Mouse (Mus musculus) left cerebral cortex, postnatal 14 days (tissue): ENCODE measurements around the gene Chd3. TPM values are rescaled to one million over a fixed set of nuclear protein-coding genes. Genes with fewer than 3 reads are reported as not detected.
"Not testable (repeated sequence)": the region's sequence is repeated elsewhere in the genome, so short reads cannot be mapped to it uniquely, and the experiment has no call there.

Experiments
- DNase-seq, 2 experiments: peaks; one replicate each; pipeline ENCODE4 v3.0.0; 2021 to 2022; ENCODE audit warnings: low spot score in 2 of 2, mixed read lengths in 1 of 2
- intact Hi-C: fragments of 180-260 bp; cut with DNase I; formaldehyde crosslinking; loops from one replicate; pipeline ENCODE4 v1.15.1; 2025
- total RNA-seq, 2 experiments: library from RNA; stranded (reverse); gene quantifications; 2 replicates each; pipeline ENCODE4 v1.2.3; 2021

The Chd3 gene
- total RNA-seq, 2 experiments from 2014 or later, result 531 to 563 TPM

DNA sequence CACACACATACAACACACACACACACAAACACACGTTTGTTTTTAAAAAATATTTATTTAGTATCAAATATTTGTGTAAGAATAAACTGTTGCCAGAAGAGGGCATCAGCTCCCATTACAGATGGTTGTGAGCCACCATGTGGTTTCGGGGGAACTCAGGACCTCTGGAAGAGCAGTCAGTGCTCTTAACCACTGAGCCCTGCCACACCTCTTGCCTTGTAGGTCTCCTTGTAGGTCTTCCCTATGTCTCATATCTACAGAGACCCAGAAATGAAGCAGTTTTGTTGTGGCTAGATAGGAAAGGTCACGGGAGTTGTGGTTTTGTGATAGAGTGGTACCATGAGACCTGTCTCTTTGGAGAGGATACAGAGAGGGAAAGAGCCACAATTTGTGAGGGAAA lies 35.3 kb downstream of the Chd3 start:
- no peak for DNase-seq
- intact Hi-C loops, result no loop called here

DNA sequence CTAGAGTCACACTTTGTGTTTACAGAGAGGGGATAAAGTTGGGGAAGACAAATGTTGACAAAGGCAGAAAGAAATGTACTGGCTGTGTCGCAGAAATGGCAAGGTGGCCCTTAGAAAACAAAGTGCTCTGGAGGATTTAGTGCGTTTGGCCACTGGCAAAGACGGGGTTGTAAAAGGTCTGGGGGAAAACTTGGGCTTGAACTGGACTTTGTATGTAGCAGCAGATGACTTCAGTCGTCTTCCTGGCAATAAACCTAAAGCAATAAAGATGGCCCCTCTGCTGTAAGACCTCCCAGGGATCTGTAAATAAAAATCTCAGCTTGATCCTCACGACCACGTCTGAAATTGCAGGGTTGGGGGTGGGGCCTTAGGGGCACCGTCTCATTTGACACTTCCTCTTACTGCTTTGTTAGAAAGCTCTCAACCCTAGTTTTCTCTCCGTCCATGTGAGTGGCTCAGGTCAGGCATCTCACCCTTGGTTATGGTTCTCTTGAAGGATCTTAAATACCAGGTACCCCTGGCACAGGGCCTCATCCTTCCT lies 36.4 kb downstream of the Chd3 start:
- DNase-seq, result no peak

DNA sequence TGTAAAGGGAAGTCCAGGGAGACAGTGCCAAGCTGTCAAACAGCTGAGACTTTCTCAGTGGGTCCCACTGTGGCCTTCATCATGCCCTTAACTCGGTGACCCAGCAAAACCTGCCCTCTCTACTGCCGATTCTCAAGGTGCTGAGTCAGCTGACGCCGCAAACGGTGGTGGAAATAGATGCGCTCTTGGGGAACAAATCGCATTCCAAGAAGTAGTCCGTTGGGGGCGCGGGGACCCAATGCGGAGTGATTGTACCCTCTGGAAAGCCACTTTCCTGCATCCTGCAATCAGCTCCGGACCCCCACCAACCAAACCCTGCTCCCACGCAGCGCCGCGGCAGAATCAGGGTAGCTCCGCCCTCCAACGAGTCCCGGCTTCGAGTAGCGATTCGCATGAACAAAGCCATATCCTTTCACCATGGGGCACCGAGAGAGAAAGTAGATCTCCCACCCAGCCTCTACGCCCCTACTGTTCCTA lies 37.2 kb downstream of the Chd3 start:
- intact Hi-C loops, result no loop called here
- peak; percentile 83 to 89 for DNase-seq

More for the DNA sequence above, 36.4 kb downstream of the Chd3 start:
- intact Hi-C loops, result no loop called here

DNA sequence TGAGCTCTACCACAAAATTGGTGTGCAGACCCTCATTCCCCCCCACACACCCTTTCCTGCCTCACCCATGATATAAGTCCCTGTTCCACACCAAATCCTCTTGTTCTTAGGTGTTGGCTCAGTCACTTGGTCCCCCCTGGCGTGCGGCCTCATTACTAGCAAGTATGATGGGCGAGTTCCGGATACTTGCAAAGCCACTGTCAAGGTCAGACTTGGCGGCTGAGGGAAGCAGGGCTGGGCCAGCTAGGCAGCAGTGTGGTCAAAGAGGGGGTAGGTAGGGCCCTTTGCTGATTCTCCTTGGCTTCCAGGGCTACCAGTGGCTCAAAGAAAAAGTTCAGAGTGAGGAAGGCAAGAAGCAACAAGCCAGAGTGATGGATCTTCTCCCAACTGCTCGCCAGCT lies 38.1 kb downstream of the Chd3 start:
- intact Hi-C loops, result no loop called here
- no peak for DNase-seq

DNA sequence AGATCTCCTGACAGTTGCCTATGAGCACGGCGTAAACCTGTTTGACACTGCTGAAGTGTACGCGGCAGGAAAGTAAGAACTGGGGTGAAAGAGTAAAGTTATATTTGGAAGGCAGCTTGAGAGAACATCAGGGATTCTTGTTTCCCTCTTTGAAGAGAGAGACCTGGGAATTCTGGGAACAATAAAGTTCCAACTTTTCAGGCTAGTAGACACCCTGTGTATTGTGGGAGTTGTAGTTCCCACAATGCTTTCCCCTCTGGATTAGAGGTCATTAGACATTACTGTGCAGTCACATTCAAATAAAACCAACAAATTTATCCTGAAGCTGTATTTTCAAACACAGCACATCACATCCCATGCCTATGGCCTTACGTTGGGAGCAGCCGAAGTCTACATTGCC lies 40.7 kb downstream of the Chd3 start:
- intact Hi-C loops, result loop anchor here (5.0 kb wide), 1 partner anchor 39 kb away; the partner anchor contains the start of gene Chd3
- DNase-seq, result no peak

DNA sequence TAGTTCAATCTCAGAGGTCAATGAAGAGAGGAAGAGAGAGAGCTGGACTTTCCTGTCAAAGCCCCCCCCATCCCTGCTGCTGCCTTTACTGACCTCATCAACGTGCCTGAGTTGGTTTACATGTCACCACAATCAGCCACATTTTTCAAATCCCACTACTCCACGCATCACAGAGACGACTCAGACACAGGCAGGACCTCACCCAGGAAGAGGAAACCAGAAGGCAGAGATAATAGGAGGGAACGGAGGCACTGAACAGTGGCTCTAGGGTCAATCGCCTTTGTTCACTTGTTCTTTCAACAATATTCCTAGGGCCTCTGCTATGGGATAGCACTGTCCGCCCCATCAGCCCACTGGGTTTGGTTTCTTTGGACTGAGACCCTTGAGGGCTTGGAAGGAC lies 41.6 kb downstream of the Chd3 start:
- intact Hi-C loops, result loop anchor here (5.0 kb wide), 1 partner anchor 40 kb away; the partner anchor contains the start of gene Chd3
- no peak for DNase-seq

DNA sequence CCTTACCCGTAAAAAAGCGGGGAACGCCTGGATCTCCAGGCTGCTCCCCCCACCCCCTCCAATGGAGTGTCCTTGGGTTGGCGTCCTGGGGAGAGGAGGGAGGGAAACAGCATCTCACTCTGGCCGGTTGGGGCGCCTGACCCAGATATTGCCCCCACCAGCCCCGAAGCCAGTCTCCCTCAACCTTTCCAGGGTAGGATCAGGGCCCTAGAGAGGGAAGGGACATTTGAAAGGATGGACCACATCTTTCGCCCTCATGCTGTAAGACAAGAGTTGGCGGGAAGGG lies 42.1 kb downstream of the Chd3 start:
- DNase-seq, result no peak

DNA sequence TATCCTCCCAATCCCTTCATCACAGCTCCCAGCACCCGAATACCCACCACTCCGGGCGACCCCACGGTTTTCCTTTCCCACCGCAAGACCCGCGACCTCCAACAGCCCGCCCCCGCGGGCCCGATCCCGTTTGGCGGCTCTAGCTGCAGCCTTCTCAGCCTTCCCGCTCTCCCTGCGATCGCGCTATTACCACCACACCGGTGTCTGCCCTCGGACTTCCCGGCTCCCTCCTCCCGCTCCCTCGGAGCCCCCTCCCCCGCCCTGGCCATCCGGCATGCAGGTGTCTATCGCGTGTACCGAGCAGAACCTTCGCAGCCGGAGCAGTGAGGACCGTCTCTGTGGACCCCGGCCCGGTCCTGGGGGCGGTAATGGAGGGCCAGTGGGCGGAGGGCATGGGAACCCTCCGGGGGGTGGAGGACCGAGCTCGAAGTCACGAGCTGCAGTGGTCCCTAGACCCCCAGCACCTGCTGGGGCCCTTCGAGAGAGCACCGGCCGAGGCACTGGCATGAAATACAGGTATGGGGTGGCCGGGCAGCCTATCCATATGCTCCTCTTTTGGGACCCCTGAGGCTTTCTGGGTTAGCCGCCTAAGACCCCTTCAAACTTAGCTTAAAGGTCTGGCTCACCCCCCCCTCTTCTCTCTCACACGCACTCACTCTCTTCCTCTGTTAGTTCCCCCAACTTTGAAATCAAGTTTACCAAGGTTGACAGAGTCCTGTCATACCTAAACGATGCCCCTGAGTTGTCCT lies 42.6 kb downstream of the Chd3 start:
- DNase-seq, result peak in 1 of 2 experiments; percentile 30
- intact Hi-C loops, result loop anchor here (5.0 kb wide), 1 partner anchor 41 kb away; the partner anchor contains the start of gene Chd3

More for the DNA sequence above, 42.1 kb downstream of the Chd3 start:
- intact Hi-C loops, result loop anchor here (5.0 kb wide), 1 partner anchor 40 kb away; the partner anchor contains the start of gene Chd3

DNA sequence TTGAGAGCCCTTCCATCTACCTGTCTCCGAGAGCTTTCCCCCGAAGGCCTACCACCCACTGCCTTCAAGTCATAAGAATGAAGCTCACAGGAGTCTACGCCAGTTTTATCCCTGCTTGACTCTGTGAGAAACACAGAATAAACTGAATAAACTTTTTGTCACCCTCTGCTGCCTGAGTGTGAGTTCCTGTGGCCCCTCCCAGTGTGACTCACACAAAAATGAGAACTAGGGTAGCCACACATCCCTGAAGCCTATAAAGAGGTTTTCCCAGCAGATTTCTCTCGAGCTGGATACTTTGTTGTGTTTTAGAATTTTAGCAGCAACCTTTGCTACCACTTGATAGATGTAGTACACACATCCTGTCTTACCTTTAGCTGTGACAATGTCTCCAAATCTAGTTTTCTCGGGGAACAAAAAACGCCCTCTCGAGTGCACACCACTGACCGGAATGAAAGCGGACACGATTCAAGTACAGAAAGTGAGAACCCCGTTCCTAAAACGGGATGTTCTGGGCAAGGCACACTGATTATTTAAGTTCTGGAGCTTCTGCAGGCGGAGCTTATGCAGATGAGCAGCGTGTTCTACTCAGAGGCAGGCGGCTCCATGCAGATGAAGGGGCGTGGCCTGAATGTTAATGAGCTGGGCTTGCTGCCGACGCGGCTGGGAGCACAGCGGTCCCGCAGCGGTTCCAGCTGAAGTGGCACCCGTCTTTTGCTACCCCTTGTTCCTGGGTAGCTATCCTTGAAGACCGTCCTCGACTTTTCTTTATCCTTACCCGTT lies 43.4 kb downstream of the Chd3 start, which contains the start of gene Kcnab3:
Gene Kcnab3, plus strand, starts transcription at position 631 of the 780 bp plus-strand sequence.
- intact Hi-C loops, result loop anchor here (5.0 kb wide), 1 partner anchor 41 kb away; the partner anchor contains the start of gene Chd3
- peak; percentile 87 to 93 for DNase-seq

DNA sequence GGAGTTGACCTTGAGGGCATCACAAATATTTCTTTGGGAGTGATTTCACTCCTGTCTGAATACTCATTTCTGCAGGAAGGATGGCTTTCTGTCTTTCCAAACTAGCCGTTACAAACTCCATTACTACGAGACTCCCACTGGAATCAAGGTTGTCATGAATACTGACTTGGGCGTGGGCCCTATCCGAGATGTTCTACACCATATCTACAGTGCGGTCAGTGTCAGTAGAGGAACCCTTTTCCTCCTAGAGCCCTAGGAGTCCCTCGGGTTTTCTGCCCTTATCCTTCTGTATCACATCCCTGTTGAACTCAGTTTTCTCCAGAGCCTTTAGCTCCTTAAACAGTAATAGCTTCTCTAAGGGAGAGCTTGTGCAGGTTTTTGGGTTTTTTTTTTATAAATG lies 44.5 kb downstream of the Chd3 start:
- intact Hi-C loops, result loop anchor here (5.0 kb wide), 2 partner anchors 43 to 57 kb away; partner anchors contain the start of gene Chd3
- no peak for DNase-seq

DNA sequence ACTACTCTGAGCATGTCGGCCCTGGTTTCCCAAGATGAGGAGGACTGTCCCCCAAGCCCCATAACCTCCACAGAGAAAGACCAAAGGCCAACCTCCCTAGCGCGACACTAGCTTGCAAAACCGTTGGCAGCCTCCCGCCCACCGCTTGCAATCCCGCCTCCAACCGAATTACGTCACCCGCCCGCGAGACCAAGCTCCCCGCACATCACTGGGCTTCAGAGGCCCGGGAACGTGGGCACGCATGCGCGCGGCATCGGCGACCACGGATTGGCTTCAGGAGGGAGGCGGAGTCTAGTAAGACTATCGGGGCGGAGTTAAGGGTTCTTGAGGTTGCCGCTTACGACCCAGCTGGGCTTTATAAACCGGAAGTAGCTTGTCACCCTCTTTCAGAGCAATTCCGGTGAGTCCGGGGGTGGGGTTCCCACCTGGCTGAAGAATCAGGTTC lies 45.5 kb downstream of the Chd3 start, which contains the start of the genes Cntrob and Trappc1:
Gene Cntrob, minus strand, starts transcription at position 109 of the 445 bp plus-strand sequence.
Gene Trappc1, plus strand, starts transcription at position 314 of the 445 bp plus-strand sequence.
- intact Hi-C loops, result loop anchor here (5.0 kb wide), 1 partner anchor 56 kb away; no protein-coding TSS in a partner anchor
- peak; percentile 99 for DNase-seq

DNA sequence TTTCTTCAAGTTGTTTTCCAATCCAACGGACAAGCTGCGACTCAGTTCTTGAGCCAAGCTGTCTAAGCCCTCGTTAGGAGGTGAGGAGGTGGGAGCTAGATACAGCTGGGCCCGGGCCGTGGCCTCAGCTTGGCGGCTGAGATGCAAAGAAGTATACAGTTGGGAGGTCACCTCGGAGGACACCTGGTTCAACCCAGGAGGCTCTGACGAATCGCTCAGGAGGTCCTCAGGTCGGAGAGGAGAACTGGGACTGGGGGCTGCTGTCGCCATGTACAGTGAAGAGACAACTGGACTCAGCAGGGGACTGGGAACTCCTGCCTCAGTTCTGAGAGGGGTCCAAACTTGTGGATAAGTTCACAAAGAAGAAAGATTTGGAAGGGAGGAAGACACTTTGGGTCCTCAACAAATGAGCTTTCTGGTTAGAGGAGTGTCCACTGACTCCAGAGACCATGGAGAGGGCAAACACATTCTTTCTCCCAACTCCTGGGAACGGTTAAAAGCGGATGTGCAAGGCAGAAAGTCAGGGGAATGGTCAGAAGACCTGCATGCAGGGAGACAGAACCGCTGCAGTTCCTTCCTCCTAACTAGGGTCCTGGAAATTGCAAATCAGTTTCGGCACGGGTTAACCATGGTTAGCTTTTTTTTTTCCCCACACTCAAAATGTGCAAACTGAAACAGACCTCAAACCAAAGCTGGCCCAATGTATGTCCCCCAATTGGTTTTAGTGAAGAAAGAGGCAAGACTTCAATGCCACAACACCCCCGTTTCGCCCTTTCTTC lies 46.3 kb downstream of the Chd3 start:
- DNase-seq, result no peak
- intact Hi-C loops, result loop anchor here (5.0 kb wide), 1 partner anchor 56 kb away; no protein-coding TSS in a partner anchor

DNA sequence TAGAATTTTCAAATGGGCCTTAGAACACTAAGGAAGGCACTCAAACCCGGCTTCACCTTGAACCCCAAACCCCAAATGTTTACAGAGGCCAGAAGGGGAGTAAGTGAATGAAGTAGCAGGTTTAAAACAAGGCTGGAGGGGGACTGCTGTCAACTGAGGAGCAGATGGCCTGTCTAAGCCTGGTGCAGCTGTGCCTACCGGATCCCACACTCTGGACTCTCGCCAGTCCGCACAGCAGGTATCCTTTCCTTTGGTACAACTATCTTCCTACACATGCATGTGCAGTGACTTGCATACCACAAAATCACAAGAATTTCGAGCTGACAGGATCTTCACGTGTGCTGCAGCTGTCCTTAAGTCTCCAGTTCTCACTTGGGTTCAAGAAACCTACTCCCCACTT lies 47.2 kb downstream of the Chd3 start:
- intact Hi-C loops, result loop anchor here (5.0 kb wide), 1 partner anchor 55 kb away; no protein-coding TSS in a partner anchor
- DNase-seq, result peak in 1 of 2 experiments; percentile 62

DNA sequence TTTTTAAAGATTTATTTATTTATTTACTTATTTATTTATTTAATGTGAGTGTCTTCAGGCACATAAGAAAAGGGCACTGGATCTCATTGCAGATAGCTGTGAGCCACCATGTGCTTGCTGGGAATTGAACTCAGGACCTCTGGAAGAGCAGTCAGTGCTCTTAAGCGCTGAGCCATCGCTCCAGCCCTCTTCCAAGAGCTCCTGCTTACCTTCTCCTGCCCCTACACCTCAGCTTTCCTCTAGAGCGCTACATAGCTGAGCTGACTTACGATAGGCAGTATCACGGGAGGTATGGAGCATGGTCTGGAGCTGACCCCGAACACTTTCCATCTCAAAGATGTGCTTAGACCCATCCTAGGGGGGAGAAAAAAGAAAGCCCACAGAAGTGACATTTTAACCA lies 47.6 kb downstream of the Chd3 start:
- DNase-seq, result no peak
- intact Hi-C loops, result loop anchor here (5.0 kb wide), 1 partner anchor 54 kb away; no protein-coding TSS in a partner anchor

DNA sequence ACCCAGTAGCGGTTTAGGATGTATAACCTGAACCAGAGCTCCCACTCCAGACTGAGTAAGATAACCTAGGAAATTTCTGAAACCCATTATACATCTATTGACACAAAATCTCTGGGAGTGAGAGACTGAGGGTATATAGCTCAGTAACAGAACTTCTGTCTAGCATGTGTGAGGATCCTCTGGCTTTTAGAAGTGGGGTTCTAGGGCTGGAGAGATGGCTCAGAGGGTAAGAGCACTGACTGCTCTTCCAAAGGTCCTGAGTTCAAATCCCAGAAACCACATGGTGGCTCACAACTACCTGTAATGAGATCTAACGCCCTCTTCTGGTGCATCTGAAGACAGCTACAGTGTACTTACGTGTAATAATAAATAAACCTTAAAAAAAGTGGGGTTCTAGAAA lies 51.2 kb downstream of the Chd3 start:
- intact Hi-C loops, DNase-seq: not testable (repeated sequence)

DNA sequence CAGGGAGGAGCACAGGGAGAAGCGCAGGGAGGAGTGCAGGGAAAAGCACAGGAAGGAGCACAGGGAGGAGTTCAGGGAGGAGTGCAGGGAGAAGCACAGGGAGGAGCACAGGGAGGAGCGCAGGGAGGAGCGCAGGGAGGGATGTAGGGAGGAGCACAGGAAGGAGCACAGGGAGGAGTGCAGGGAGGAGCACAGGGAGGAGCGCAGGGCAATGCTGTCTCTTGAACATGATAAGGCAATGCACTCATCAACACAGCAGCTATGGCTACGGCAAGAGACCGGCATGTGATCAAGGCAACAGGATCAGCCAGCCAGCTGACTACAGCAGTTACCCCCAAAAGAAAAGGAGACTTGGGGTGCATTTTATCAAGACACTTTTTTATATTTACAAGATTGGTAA lies 52.8 kb downstream of the Chd3 start:
- no peak for DNase-seq
- intact Hi-C loops, result no loop called here

DNA sequence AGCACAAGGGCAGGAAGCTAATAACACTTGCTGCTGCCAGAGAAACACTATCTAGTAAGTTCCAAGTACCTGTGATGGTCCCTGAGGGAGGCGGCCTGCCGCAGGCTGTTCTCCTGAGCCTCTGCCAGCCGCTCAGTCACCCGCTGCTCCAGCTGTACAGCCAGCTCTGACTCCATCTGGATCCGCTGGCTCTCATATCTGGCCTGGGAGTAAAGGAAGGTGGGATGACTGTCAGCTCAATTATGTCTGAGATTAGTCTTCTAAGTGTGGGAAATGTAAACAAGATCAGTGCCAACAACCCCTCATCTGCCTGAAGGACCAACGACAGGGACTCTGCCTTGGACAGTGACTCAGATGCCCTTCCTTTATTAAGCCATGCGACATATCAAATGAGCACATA lies 57.9 kb downstream of the Chd3 start:
- no peak for DNase-seq
- intact Hi-C loops, result no loop called here

DNA sequence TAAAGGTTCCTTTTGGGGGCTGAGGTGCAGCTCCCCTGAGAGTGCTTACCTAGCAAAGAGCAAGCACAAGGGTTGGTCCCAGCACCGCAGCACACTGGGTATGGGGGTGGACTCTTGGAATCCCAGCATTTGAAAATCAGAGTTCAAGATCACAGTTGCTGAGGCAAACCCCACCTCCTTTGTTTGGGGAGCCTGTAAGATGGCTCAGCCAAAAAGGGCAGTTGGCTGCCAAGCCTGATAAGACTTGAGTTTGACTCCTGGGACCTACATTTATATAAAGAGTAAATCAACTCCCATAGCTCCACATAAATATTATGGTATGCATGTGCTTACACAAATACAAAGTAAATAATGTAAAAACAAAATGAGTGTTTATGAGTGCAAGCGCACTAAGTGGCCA lies 63.2 kb downstream of the Chd3 start:
- intact Hi-C loops, result no loop called here
- no peak for DNase-seq

DNA sequence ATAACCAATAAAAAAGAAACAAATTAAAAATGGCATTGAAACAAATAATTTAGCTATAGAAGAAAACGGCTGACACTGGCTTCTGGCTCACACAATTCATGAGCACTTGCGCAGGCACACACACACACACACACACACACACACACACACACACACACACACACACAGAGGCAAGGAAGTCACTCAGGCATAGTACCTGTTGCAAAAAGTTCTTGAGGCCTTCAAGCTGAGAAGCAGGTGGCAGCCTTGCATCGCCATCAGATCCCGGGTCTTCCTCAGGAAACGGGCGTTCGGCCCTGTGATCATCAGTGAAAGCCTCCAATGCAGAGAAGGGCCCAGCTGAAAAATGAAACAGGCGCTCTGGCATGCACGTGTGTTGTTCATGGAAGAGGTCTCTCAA lies 63.9 kb downstream of the Chd3 start:
- intact Hi-C loops, result no loop called here
- no peak for DNase-seq
